Mouse (Mus musculus) left cerebral cortex, adult 2 months (tissue): ENCODE results near the gene Tbl1x. TPM values are rescaled to one million over a fixed set of nuclear protein-coding genes. Genes with fewer than 3 reads are reported as not detected.
A peak's percentile ranks its signal among the peaks of the same experiment; 100 is the strongest.

Source experiments
- DNase-seq, 2 experiments: peaks; one replicate each; pipeline ENCODE4 v3.0.0; 2021 to 2022; ENCODE audit warnings: low spot score in 2 of 2, mixed read lengths in 1 of 2; ENCODE audit errors: extremely low spot score in 1 of 2
- H3K27ac ChIP-seq: fragments of 200-600 bp; 2 replicates; pipeline ENCODE4 v1.8.1; 2022
- H3K4me3 ChIP-seq: fragments of 200-600 bp; 2 replicates; pipeline ENCODE4 v1.8.1; 2022
- CTCF ChIP-seq: fragments of 200-600 bp; IDR thresholded peaks from 2 replicates; pipeline ENCODE4 v1.8.1; 2022; ENCODE audit warnings: antibody characterized with exemption, mild to moderate bottlenecking, moderate library complexity
- intact Hi-C: fragments of 180-260 bp; cut with DNase I; formaldehyde crosslinking; loops from one replicate; pipeline ENCODE4 v1.15.1; 2025
- long read RNA-seq, 2 experiments: library from polyadenylated mRNA; stranded (forward); transcript quantifications; one replicate each; pipeline ENCODE4 v2.0.0; 2021; ENCODE audit warnings: borderline mapping rate in 2 of 2
- total RNA-seq, 2 experiments: library from RNA; stranded (reverse); gene quantifications; 2 replicates each; pipeline ENCODE4 v1.2.3; 2021

Tbl1x gene
- 10 to 100 TPM; 49.6 TPM for total RNA-seq
- long read RNA-seq, experiment 1, full-length matches to known transcripts = 26 of 44 reads
- long read RNA-seq, experiment 1, partial matches to known transcripts = 7 of 44 reads
- long read RNA-seq, experiment 1, other reads (novel, unspliced or antisense) = 11 of 44 reads
- long read RNA-seq, experiment 2, full-length matches to known transcripts = 27 of 43 reads
- long read RNA-seq, experiment 2, partial matches to known transcripts = 4 of 43 reads
- long read RNA-seq, experiment 2, other reads (novel, unspliced or antisense) = 12 of 43 reads

GRCm38 (mm10) chrX:77510371-77511300 lies at the start of gene Tbl1x:
Gene Tbl1x (plus strand): TSS chrX:77511013.
- DNase-seq = peak; percentile 53 to 55
- Histone ChIP-seq H3K4me3 (peak within 1 kb of the TSS; percentile 68), H3K27ac (peak within 1 kb of the TSS; percentile 92)
- intact Hi-C loops = loop anchor here (1.0 to 10.0 kb wide), 4 partner anchors 58 to 716 kb away; no protein-coding TSS in a partner anchor
- TF ChIP-seq CTCF = peak; percentile 21

DNA sequence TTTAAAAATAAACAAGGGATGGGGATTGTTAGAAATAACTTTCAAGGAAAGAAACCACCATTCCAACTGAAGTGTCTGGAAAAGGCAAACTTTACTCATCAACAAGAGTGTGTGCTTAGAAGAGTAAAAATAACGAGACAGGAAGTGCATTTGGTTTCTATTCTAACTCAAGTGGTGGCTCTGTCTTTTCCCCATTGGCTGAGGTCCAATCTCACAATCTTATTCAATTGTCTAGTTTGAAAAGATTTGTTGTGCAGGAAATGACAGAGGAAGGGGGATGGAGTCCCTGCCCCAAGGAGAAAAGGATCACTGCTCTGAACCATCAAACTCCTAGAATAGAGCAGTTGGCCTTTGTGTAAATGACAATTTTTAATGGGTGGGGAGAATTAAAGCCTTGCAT lies 41.6 kb upstream of the Tbl1x start:
- no peak for TF ChIP-seq CTCF
- intact Hi-C loops = no loop called here
- DNase-seq = no peak
- H3K4me3 ChIP-seq = no peak overlapping the region
- no peak overlapping the region for H3K27ac ChIP-seq

DNA sequence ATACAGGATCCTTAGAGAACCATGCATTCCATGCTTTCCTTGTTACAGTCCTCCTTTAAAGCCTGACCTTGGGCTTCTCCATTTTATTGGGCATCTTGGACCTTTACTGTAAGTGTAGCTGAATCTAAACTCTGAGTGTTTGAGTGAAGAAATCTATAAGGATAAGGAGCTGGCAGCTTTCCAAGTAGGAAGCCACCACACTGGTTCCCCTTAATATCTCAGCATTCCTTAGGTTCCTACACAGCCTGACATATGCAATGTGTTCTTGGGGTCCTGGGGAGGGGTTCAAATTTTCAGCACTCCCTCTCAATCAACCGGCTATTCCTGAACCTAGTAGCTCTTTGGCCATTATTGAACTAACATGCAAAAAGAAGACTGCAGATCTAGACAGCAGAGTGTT lies 38.0 kb upstream of the Tbl1x start:
- intact Hi-C loops = no loop called here
- TF ChIP-seq CTCF = no peak
- H3K27ac ChIP-seq = no peak overlapping the region

GRCm38 (mm10) chrX:77473511-77473910 lies 37.3 kb upstream of the Tbl1x start:
- intact Hi-C loops = no loop called here
- TF ChIP-seq CTCF = no peak
- no peak overlapping the region for H3K4me3 ChIP-seq
- H3K27ac ChIP-seq = no peak overlapping the region
- no peak for DNase-seq

More for the DNA sequence above, 38.0 kb upstream of the Tbl1x start:
- H3K4me3 ChIP-seq = no peak overlapping the region
- DNase-seq = no peak

DNA sequence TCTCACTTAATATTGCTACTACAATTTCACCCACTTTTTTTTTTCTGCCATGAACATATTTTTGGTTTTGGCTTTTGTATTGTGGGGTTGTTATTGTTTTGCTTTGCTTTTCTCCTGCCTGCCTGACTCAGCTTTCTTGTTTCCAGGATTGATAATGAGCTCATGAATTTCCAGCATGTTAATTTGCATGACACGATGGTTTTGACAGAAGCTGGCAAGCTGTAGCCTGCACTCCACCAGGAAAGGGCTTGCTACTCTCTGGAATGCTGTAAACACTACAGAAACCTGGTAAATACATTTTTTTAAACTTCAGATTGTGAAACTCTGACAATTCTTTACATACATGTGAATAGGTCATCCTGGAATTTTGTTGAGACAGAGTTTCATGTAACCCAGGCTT lies 36.3 kb upstream of the Tbl1x start:
- Histone ChIP-seq H3K27ac (no peak overlapping the region), H3K4me3 (no peak overlapping the region)
- intact Hi-C loops = no loop called here
- no peak for DNase-seq
- no peak for TF ChIP-seq CTCF

- Histone ChIP-seq H3K27ac (no peak overlapping the region), H3K4me3 (no peak overlapping the region)
- no peak for DNase-seq
- intact Hi-C loops = no loop called here
- TF ChIP-seq CTCF = no peak
Measured at GRCm38 (mm10) chrX:77477526-77477925, 33.3 kb upstream of the Tbl1x start.

- no peak for TF ChIP-seq CTCF
- intact Hi-C loops = no loop called here
- H3K27ac ChIP-seq = no peak overlapping the region
- DNase-seq = peak in 1 of 2 experiments; percentile 7
- no peak overlapping the region for H3K4me3 ChIP-seq
Measured at GRCm38 (mm10) chrX:77487922-77488799, 22.7 kb upstream of the Tbl1x start.

DNA sequence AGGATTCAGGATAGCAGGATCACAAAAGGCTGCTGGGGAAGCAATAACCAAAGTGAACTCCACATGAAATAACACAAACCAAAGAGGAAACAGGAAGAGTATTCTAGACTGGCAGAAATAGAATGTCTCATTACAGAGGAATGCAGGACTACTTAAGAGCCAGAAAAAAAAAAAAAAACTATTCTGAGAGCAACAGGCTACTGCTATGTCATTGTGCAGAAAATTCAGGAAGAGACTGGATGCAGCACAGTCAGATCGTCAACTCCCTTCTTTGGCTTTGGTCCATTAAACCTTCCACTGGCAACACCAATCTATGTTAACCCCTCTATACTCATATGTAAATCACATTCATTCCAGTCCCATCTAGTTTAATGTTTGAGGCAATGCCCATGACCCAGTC lies 20.7 kb upstream of the Tbl1x start:
- DNase-seq = no peak
- no peak for TF ChIP-seq CTCF
- Histone ChIP-seq H3K4me3 (no peak overlapping the region), H3K27ac (no peak overlapping the region)
- intact Hi-C loops = no loop called here

GRCm38 (mm10) chrX:77509149-77509548 lies 1.7 kb upstream of the Tbl1x start:
- Histone ChIP-seq H3K27ac (peak overlapping the region; percentile 92), H3K4me3 (peak overlapping the region; percentile 68)
- TF ChIP-seq CTCF = no peak
- peak; percentile 57 to 78 for DNase-seq
- intact Hi-C loops = loop anchor here (5.0 to 10.0 kb wide), 2 partner anchors 197 to 206 kb away; no protein-coding TSS in a partner anchor

- Histone ChIP-seq H3K27ac (peak overlapping the region; percentile 92), H3K4me3 (peak overlapping the region; percentile 68)
- intact Hi-C loops = loop anchor here (1.0 to 10.0 kb wide), 6 partner anchors 59 to 715 kb away; no protein-coding TSS in a partner anchor
- DNase-seq = peak in 1 of 2 experiments; percentile 15
- no peak for TF ChIP-seq CTCF
Measured at GRCm38 (mm10) chrX:77509776-77510175, 1.0 kb upstream of the Tbl1x start.
